9 mouse cellular contexts compared by ENCODE assay signal in the genomic region with DNA sequence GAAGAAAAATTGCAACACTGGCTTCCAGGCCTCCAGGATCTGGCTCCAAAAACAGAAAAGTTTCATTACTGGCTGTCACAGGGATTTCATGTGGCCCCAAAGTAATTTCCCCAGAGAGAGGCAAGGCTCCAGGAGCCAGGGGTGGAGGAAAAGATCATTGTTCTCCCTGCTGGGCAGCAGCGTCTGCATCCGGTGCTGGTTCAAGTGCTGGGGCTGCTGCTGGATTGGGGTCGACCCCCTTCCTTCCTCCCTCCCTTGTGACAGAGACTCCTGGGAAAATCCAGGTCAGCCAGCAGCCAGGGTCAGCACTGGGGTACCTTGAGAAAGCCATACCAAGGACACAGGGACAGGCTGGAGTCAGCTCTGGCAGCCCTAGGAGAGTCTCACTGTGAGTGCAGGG.
A peak's percentile ranks its signal among the peaks of the same experiment; 100 is the strongest.
DNase-seq lines count a peak whose midpoint lies in the region; ATAC-seq lines count a peak whose summit lies in the region.
"Had no signal": no experiment of that assay in that cellular context is flagged by ENCODE, and none has a peak within 500 bp of the region (broad histone marks: within the 10 kb centered on the region; RNA-seq: fewer than 3 reads in every experiment).

No protein-coding gene starts in this region.

- H3K36me3 ChIP-seq in liver, embryonic 12.5 days, result no peaks in the 10 kb centered on the region
- H3K36me3 ChIP-seq in heart, embryonic 15.5 days, result no peaks in the 10 kb centered on the region
- no peaks in the 10 kb centered on the region for H3K36me3 ChIP-seq in liver, embryonic 15.5 days (replicated peaks)

- H3K4me3 ChIP-seq in liver, embryonic 12.5 days, result no peak overlapping the region
- no peak overlapping the region for H3K4me3 ChIP-seq in heart, embryonic 15.5 days
- H3K4me3 ChIP-seq in liver, embryonic 15.5 days (replicated peaks), result no peak overlapping the region

- DNase-seq in adrenal gland, postnatal 14 days, result peak; percentile 21
- DNase-seq in adrenal gland, adult 18-20 months (ENCODE audit: low spot score in 2 of 2), result no peak
- no peak for DNase-seq in liver
- DNase-seq in adrenal gland, adult 2 months, result no peak
- no peak for DNase-seq in cerebellum, adult 9-11 months

- H3K4me1 ChIP-seq in liver, embryonic 12.5 days, result peaks cover 87% of the 10 kb centered on the region
- H3K4me1 ChIP-seq in heart, embryonic 15.5 days (replicated peaks), result 0 out of 2 replicates have a peak, but pooled peaks cover 6% of the 10 kb centered on the region
- peaks cover 67% of the 10 kb centered on the region for H3K4me1 ChIP-seq in liver, embryonic 15.5 days (replicated peaks)

- ATAC-seq in liver, embryonic 12.5 days, result no peak
- ATAC-seq in heart, embryonic 15.5 days (replicated peaks; ENCODE audit: insufficient number of reproducible peaks, insufficient read depth, low FRiP score, low read depth), result 0 out of 2 replicates have a peak, but pooled peaks have one; percentile 42
- ATAC-seq in liver, embryonic 15.5 days (ENCODE audit: insufficient read depth), result no peak
- ATAC-seq: forebrain, embryonic 16.5 days had no signal

- no peak overlapping the region for H3K4me2 ChIP-seq in liver, embryonic 12.5 days
- H3K4me2 ChIP-seq in heart, embryonic 15.5 days, result no peak overlapping the region
- no peak overlapping the region for H3K4me2 ChIP-seq in liver, embryonic 15.5 days

- H3K9ac ChIP-seq in liver, embryonic 12.5 days, result no peak overlapping the region
- no peak overlapping the region for H3K9ac ChIP-seq in heart, embryonic 15.5 days
- H3K9ac ChIP-seq in liver, embryonic 15.5 days, result no peak overlapping the region

- WGBS in liver, embryonic 12.5 days (ENCODE audit: insufficient replicate concordance), result 28% methylated on average over 3 of the region's 3 CpGs
- 26% methylated on average over 3 of the region's 3 CpGs for WGBS in heart, embryonic 15.5 days
- WGBS in liver, embryonic 15.5 days (ENCODE audit: insufficient replicate concordance), result 19% methylated on average over 3 of the region's 3 CpGs

- H3K27ac ChIP-seq in liver, embryonic 12.5 days, result peak overlapping the region; percentile 47; the same call in 1 of the 2 replicates
- H3K27ac ChIP-seq in heart, embryonic 15.5 days, result peak overlapping the region; percentile 52
- H3K27ac ChIP-seq in liver, embryonic 15.5 days (replicated peaks), result 0 out of 2 replicates have a peak overlapping the region, but pooled peaks have one; percentile 2

- H3K9me3 ChIP-seq in liver, embryonic 12.5 days (replicated peaks), result no peaks in the 10 kb centered on the region
- H3K9me3 ChIP-seq in heart, embryonic 15.5 days (replicated peaks), result no peaks in the 10 kb centered on the region
- no peaks in the 10 kb centered on the region for H3K9me3 ChIP-seq in liver, embryonic 15.5 days (replicated peaks)

- H3K27me3 ChIP-seq in liver, embryonic 12.5 days (replicated peaks), result 0 out of 2 replicates have a peak, but pooled peaks cover 21% of the 10 kb centered on the region
- peaks cover 38% of the 10 kb centered on the region for H3K27me3 ChIP-seq in heart, embryonic 15.5 days
- peaks cover 3% of the 10 kb centered on the region for H3K27me3 ChIP-seq in liver, embryonic 15.5 days

Comparison
In these comparisons a context has a peak if more than half of its experiments do, and no peak if none do; other contexts are left out.
1. H3K27ac ChIP-seq: peak in every context shown above with its lines; median percentile 52 in heart, embryonic 15.5 days; 47 in liver, embryonic 12.5 days; 2 in liver, embryonic 15.5 days.